Mouse (Mus musculus) frontal cortex, postnatal 36 days (tissue): ENCODE data around the gene Olfr1162.
"Not testable (repeated sequence)": the region's sequence is repeated elsewhere in the genome, so short reads cannot be mapped to it uniquely, and the experiment has no call there.

Source experiments
- DNase-seq, 2 experiments: peaks; one replicate each; pipeline ENCODE4 v3.0.0; 2022; ENCODE audit warnings: low spot score in 2 of 2

The Olfr1162 gene

DNA sequence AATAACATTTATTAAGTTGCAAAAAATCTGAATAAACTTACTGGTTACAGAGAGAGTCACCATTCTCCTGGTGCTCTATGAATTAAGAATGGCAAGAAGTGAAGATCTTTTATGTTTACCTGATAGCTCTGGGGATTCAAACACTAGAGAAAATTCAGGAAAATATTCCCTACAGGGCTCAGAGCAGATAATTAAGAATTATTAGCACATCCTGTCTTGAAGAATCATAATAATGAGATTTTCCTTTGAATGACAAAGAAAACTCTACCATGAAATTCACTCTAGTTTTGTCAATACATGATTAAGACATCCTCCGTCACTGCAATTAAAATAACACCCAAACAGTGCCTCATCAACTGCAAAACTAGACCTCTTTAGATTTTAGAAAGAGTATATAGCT is at the start of gene Olfr1162:
TSS of gene Olfr1162 (minus strand) at position 101 of the 400 bp plus-strand sequence.
- DNase-seq: no peak

DNA sequence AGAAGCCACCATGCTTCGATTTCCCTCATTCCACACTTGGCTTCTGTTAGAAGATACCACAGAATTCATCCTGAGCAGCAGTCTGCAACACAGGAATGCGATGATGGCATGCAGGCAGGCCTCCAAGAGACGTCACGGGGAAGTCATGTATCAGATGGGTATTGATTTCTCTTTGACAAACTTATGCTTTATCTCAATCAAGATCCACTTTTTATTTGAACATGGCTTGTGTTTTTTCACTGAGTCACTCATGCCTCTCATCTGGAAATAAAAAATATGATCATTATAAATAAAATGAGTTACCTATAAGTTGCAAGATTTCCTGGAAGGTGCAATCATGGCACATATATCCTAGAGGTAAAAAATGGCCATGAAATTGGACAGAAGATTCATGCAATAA is 42.9 kb upstream of the Olfr1162 start, which contains the start of gene Olfr1164:
TSS of gene Olfr1164 (minus strand) at position 101 of the 400 bp plus-strand sequence.
- DNase-seq: no peak

DNA sequence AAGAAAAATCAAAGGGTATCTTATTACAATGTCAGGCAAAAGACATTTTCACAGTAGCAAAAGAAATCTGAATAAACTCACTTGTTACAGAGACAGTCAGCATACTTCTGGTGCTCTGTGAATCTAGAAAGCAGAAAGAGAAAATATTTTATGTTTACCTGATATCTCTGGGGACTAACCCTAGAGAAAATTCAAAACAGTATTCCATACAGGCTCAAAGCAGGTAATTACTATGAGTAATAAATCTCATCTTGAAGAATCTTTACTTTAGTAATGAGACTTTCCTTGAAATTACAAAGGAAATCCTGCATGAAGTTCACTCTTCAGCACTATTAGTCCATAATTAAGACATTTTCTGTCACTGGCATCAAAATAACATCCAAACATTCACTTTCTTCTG is 20.8 kb upstream of the Olfr1162 start, which contains the start of gene Olfr1163:
TSS of gene Olfr1163 (minus strand) at position 101 of the 400 bp plus-strand sequence.
- DNase-seq: no peak

DNA sequence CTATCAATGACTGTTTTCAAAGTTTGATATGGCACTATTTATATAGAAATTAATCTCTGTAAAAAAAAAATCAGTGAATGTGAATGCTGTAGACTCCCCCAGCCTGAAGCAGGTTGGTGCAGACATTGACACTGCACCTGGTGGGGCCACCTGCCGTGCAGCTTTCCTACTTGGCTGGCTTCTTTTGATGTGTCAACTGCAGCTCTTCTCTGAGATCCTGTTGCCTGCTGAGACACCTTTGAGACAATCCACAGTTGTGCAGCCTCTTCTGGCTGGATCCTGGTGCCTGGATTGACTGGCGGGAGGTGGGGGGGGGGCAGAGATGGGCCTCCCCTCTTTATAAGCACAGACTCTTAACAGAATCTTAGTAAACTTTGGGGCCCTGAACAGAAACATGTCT is 12.7 kb upstream of the Olfr1162 start:
- DNase-seq: no peak

DNA sequence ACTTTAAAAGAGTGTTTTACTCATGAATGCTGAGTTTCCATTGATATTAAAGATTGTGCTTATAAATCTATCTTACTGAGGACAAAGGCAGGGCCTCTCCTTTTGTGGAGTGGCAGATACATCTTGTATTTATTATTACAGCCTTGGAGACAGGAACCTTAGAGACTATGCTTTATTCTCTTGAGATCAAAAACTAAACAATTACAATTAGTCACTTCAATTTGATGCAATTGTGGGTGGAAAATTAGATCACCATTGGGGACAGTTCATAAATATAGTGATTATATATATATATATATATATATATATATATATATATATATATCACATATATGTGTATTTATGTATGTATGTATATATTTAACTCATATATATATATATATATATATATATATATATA is 13.3 kb downstream of the Olfr1162 start, which contains the start of gene Olfr73:
TSS of gene Olfr73 (minus strand) at position 101 of the 400 bp plus-strand sequence.
- DNase-seq: no peak

DNA sequence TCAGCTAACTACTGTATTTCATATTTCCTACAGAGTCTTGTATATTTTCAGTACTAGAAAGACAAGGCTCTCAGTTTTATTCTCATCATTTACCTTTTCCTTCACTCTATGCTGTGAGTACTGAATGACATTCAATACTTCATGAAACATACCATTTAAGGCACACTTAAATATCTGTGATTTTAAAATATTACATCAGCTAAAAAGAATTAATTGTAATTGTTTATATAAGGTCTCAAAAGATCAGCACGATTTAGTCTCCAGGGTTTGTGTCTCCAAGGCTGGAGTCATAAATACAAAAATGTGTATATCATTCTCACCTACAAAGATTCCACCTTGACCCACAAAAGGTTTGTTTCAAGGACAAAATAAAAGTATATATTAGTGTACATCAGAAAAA is 28.5 kb downstream of the Olfr1162 start, which contains the start of gene Olfr1161:
TSS of gene Olfr1161 (plus strand) at position 301 of the 400 bp plus-strand sequence.
- not testable (repeated sequence) for DNase-seq

DNA sequence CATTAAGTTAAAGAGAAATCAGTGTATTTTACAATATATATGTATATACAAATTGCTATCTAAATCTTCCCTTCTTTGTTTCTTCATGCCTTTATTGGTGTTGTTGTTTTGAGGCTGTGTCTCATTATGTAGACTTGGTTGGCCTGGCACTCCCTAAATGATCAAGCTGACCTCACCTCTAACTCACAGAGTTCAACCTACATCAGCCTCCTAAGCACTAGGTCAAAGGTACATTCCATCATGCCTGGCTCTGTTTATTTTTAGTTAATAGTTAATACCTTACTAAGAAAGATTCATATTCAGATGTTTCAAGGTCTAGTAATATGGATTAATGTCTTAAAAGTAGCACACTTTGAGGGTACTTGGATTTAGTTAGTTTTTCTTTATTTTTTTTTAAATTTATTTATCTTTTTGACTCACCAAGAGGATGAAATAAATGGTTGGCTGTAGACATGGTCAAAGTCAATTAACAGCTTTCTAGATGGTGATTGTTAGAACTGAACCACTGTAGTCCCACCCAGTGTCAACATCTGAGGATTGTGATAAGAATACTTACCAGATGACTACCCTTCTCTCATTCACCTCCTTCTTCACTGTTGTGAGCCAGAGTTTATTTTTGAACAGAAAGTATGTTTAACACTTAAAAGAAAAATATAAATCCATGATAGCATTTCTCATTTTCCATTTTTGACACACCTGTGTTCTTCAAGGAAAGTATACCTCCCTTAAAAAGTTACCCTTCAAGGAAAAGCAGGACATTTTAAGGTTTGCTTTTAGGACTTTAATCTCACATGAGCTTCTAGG is 43.2 kb downstream of the Olfr1162 start, which contains the start of gene Olfr1160:
TSS of gene Olfr1160 (minus strand) at position 754 of the 804 bp plus-strand sequence.
- DNase-seq: no peak
